Mouse (Mus musculus) hindbrain, embryonic 11.5 days (tissue): ENCODE data around the gene Fam69a. TPM values are rescaled to one million over a fixed set of nuclear protein-coding genes. Genes with fewer than 3 reads are reported as not detected.

Experiments
- ATAC-seq: fragments of 200-750 bp; cut with Nextera tagmentation; 2 replicates; pipeline ENCODE4 v1.8.0; 2017; ENCODE audit warnings: mild to moderate bottlenecking, moderate TSS enrichment, moderate library complexity; ENCODE audit not compliant: low FRiP score
- DNase-seq: peaks from one replicate; pipeline ENCODE4 v3.0.0-alpha.2; 2015; ENCODE audit warnings: low spot score
- H3K27ac ChIP-seq: fragments of 300-500 bp; sonication (generic); 2 replicates; pipeline ENCODE4 v1.5.1; 2014; ENCODE audit warnings: mild to moderate bottlenecking, low read depth, low read length
- H3K27me3 ChIP-seq: fragments of 300-500 bp; sonication (generic); 2 replicates; pipeline ENCODE4 v1.6.1; 2014; ENCODE audit warnings: mild to moderate bottlenecking, low read length, moderate library complexity, mixed read lengths; ENCODE audit not compliant: control insufficient read depth, insufficient read depth
- H3K36me3 ChIP-seq: fragments of 300-500 bp; sonication (generic); 2 replicates; pipeline ENCODE4 v1.6.1; 2014; ENCODE audit warnings: mild to moderate bottlenecking, low read length, moderate library complexity, mixed read lengths; ENCODE audit not compliant: control insufficient read depth, insufficient read depth
- H3K4me1 ChIP-seq: fragments of 300-500 bp; sonication (generic); replicated peaks from 2 replicates; pipeline ENCODE4 v1.6.1; 2014; ENCODE audit warnings: low read length, mixed read lengths; ENCODE audit not compliant: control insufficient read depth, insufficient read depth
- H3K4me2 ChIP-seq: fragments of 300-500 bp; sonication (generic); replicated peaks from 2 replicates; pipeline ENCODE4 v1.6.1; 2014; ENCODE audit warnings: mild to moderate bottlenecking, low read depth, low read length
- H3K4me3 ChIP-seq: fragments of 300-500 bp; sonication (generic); 2 replicates; pipeline ENCODE4 v1.5.1; 2014; ENCODE audit warnings: low read depth, low read length
- H3K9ac ChIP-seq: fragments of 300-500 bp; sonication (generic); 2 replicates; pipeline ENCODE4 v1.6.1; 2014; ENCODE audit warnings: low read depth, low read length
- H3K9me3 ChIP-seq: fragments of 300-500 bp; sonication (generic); 2 replicates; pipeline ENCODE4 v1.6.1; 2016; ENCODE audit warnings: low read length; ENCODE audit not compliant: control insufficient read depth
- WGBS: fragments of 180-500 bp; shearing (Covaris S2); extraction: QIAGEN DNeasy Blood & Tissue Kit; methylation state at CpG from one replicate; pipeline ENCODE4 v1.1.7; 2014; 5-methylcytosine and 5-hydroxymethylcytosine counted together
- polyA plus RNA-seq: library from polyadenylated mRNA; unstranded; fragments of >200 nt; fragmentation: Nextera tagmentation; extraction: Ambion mirVana; gene quantifications from 2 replicates; pipeline ENCODE4 v1.2.1, GENCODE M21; 2014

The Fam69a gene
- polyA plus RNA-seq, 1 experiment from 2014 or later, result 24.8 TPM

DNA sequence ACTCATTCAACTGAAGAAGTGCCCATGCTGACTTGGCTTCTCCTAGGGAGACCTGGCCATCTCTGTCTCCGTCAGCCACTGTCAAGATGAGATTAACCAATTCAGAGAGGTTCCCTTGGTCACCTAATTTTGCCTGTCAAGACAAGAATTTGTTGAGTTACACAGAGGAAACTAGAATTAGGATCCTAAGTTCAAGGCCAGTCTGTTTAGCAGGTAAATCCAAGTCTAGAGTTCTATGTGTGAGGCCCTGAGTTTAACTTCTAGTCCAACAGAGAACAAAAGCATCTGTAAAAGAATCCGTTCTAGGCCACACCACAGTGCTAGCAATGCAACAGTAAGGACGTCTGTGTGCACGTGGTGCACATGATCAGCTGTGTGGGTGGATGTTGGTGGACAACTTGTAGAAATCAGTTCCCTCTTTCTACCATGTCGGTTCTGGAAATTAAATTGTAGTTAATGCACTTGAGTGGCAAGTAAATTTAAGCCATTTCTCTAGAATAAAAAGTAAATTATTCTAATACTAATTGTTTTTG lies 76.7 kb downstream of the Fam69a start:
- Histone ChIP-seq H3K27me3 (no peaks in the 10 kb centered on the region), H3K27ac (no peak overlapping the region), H3K4me1 (no peaks in the 10 kb centered on the region), H3K4me3 (no peak overlapping the region), H3K36me3 (peaks cover 14% of the 10 kb centered on the region; the same call in 1 of the 2 replicates), H3K4me2 (no peak overlapping the region), H3K9ac (no peak overlapping the region), H3K9me3 (no peaks in the 10 kb centered on the region)
- ATAC-seq (no peak), DNase-seq (no peak)
- WGBS, result 75% methylated on average over 5 of the region's 5 CpGs

GRCm38 (mm10) chr5:107909668-107910067 lies 77.2 kb downstream of the Fam69a start:
- no peak for ATAC-seq
- H3K27me3 ChIP-seq, result no peaks in the 10 kb centered on the region
- peaks cover 14% of the 10 kb centered on the region; the same call in 1 of the 2 replicates for H3K36me3 ChIP-seq
- no peaks in the 10 kb centered on the region for H3K9me3 ChIP-seq
- no peak overlapping the region for H3K4me2 ChIP-seq
- H3K9ac ChIP-seq, result no peak overlapping the region
- no peaks in the 10 kb centered on the region for H3K4me1 ChIP-seq
- no peak for DNase-seq
- no peak overlapping the region for H3K27ac ChIP-seq
- WGBS, result 92% methylated on average over 3 of the region's 3 CpGs
- no peak overlapping the region for H3K4me3 ChIP-seq

DNA sequence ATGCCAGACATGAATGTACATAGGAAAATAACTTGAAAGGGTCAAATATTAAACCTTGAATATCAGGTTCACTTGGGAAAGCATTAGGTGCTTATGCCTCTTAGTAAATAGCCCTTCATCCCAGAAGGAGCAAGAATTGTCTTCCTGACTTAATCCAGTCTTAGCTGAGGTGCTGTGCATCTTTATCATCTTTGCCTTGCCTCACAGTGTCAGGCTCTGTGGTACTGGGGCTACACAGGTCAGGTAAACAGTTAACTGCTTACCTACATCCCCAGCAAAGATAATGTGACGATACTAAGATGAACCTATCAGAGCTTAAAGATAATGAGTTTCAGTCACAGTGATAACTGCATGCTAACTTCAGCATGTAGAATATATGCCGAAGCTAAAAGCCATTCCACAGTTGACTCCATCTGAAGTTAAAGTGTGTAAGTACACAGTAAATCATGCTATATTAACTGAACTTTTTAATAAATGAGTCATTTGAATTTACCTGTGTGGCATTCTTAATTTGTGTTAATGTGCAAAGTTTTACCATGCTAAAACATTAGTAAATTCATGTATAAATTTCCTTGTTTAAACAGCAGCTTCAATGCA lies 78.3 kb downstream of the Fam69a start:
- WGBS, result 92% methylated on average over 2 of the region's 2 CpGs
- Histone ChIP-seq H3K4me3 (no peak overlapping the region), H3K9me3 (no peaks in the 10 kb centered on the region), H3K4me1 (no peaks in the 10 kb centered on the region), H3K27ac (no peak overlapping the region), H3K9ac (no peak overlapping the region), H3K4me2 (no peak overlapping the region), H3K27me3 (no peaks in the 10 kb centered on the region), H3K36me3 (peaks cover 14% of the 10 kb centered on the region; the same call in 1 of the 2 replicates)
- DNase-seq, result no peak
- ATAC-seq, result no peak

DNA sequence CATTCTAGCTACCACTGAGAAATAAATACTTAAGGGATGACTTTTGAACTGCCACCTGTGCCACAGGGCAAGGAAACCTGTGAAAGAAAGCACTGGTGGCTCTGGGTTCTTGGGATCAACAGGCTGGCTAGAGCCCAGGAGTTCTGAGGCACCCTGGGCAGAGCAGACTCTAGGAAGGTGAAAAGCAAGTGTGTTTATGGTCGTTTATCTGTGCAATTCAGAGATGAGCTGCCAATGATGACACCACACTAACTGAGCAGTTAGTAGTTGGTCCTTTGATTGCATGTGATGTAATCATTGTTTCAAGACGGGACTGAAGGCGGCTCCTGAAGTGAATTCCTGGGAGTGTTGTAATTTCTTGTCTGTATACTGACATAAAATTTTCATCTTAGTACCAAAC lies 82.6 kb downstream of the Fam69a start:
- Histone ChIP-seq H3K4me3 (no peak overlapping the region), H3K27me3 (no peaks in the 10 kb centered on the region), H3K4me1 (no peaks in the 10 kb centered on the region), H3K27ac (no peak overlapping the region), H3K9ac (no peak overlapping the region), H3K9me3 (no peaks in the 10 kb centered on the region), H3K36me3 (peaks cover 12% of the 10 kb centered on the region; the same call in 1 of the 2 replicates), H3K4me2 (no peak overlapping the region)
- DNase-seq (no peak), ATAC-seq (no peak)
- WGBS, result 88% methylated on average over 3 of the region's 3 CpGs

DNA sequence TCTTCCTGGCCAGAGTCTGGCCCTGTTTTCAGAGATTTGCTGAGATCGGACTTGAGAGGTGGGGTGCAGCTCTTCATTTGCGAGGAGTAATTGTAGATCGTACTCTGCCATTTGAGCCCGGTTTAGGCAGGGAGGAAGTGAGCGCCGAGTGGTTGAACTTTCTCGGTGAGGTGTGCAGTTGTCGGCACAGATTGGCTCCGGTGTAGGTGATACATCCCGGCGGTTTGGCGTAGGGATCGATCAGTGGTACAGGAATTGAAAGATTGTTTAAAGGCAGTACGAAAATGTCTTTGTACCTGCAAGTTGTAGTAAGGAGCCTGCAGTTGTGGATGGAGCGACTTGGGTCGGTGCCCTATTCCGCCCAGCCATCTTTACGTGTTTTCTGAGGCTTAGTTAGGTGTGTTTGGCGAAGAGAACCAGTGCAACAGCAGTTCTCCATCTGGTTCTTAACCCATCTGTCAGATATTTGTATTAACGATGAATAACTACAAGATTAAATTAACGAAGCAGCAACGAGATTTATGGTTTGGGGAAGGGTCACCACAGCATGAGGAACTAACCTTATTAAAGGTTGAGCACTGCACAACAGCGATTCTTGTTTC lies 85.8 kb downstream of the Fam69a start:
- Histone ChIP-seq H3K27me3 (no peaks in the 10 kb centered on the region), H3K4me1 (no peaks in the 10 kb centered on the region)

GRCm38 (mm10) chr5:107900206-107901013 lies 86.5 kb downstream of the Fam69a start, which contains the start of gene Rpl5:
Gene Rpl5, plus strand, starts transcription at chr5:107900502.
- Histone ChIP-seq H3K4me1 (no peaks in the 10 kb centered on the region), H3K9ac (peak within 1 kb of the TSS; percentile 88), H3K4me2 (peak within 1 kb of the TSS; percentile 47), H3K27ac (peak within 1 kb of the TSS; percentile 82), H3K9me3 (no peaks in the 10 kb centered on the region), H3K27me3 (no peaks in the 10 kb centered on the region), H3K4me3 (peak within 1 kb of the TSS; percentile 64), H3K36me3 (no peaks in the 10 kb centered on the region)
- DNase-seq, result peak; percentile 98
- ATAC-seq, result peak; percentile 98
- 4% methylated on average over 65 of the region's 66 CpGs for WGBS

More for the DNA sequence above, 85.8 kb downstream of the Fam69a start:
- DNase-seq (no peak), ATAC-seq (no peak; the same call in 1 of the 2 replicates)
- peak overlapping the region; percentile 82 for H3K27ac ChIP-seq
- H3K4me3 ChIP-seq, result peak overlapping the region; percentile 64
- peak overlapping the region; percentile 47 for H3K4me2 ChIP-seq
- H3K9ac ChIP-seq, result peak overlapping the region; percentile 88
- H3K36me3 ChIP-seq, result no peaks in the 10 kb centered on the region
- WGBS, result under 1% methylated on average over 23 of the region's 23 CpGs
- no peaks in the 10 kb centered on the region for H3K9me3 ChIP-seq

DNA sequence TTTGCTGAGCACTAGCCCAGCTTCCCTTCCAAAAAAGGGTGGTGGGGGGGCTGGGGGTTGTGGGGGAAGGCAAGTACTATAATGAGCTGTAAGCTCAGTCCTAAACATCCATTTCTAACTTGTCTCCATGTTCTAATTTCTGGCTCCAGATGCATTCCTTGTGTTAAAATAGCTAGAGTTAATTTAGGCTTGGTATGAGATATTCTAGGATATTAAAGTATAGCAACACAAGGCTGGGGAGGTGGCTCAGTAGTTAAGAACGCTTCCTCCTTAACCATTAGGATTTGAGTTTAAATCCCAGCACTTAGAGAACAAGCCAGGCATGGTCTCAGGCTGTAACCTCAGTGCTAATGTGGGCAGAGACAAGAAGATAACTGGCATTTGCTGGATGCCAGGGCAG lies 90.6 kb downstream of the Fam69a start:
- Histone ChIP-seq H3K27ac (no peak overlapping the region), H3K27me3 (no peaks in the 10 kb centered on the region), H3K4me3 (no peak overlapping the region), H3K4me1 (no peaks in the 10 kb centered on the region), H3K4me2 (no peak overlapping the region), H3K36me3 (no peaks in the 10 kb centered on the region), H3K9ac (no peak overlapping the region), H3K9me3 (no peaks in the 10 kb centered on the region)
- ATAC-seq (no peak), DNase-seq (no peak)
- 70% methylated on average over 1 of the region's 1 CpGs for WGBS

- no peak for ATAC-seq
- WGBS, result 77% methylated on average over 7 of the region's 7 CpGs
- H3K4me2 ChIP-seq, result no peak overlapping the region
- no peak overlapping the region for H3K4me3 ChIP-seq
- H3K36me3 ChIP-seq, result no peaks in the 10 kb centered on the region
- H3K4me1 ChIP-seq, result no peaks in the 10 kb centered on the region
- DNase-seq, result no peak
- H3K27ac ChIP-seq, result no peak overlapping the region
- H3K27me3 ChIP-seq, result no peaks in the 10 kb centered on the region
- H3K9me3 ChIP-seq, result no peaks in the 10 kb centered on the region
- no peak overlapping the region for H3K9ac ChIP-seq
These were observed 92.2 kb downstream of the Fam69a start for GRCm38 (mm10) chr5:107894676-107895075.
